Mouse (Mus musculus) stomach, postnatal 0 days (tissue): Measurements from ENCODE around the gene Cog2.

Experiments used
- CTCF ChIP-seq: IDR thresholded peaks from 2 replicates; pipeline ENCODE4 v1.5.1; 2016; ENCODE audit warnings: antibody characterized with exemption, low read depth, mild to moderate bottlenecking, moderate library complexity
- EP300 ChIP-seq: optimal IDR thresholded peaks from 2 replicates; pipeline ENCODE3; 2016; ENCODE audit warnings: antibody characterized with exemption

GRCm38 (mm10) chr8:124589393-124589792 is 68.8 kb downstream of the Cog2 start:
- TF ChIP-seq CTCF, result no peak
- no peak for TF ChIP-seq EP300
